Mouse (Mus musculus) embryo, embryonic 9.5 days (tissue): Measurements from ENCODE around the gene Cep89.

Experiments
- DNase-seq: peaks from one replicate; pipeline ENCODE4 v3.0.0-alpha.2; 2017; ENCODE audit errors: extremely low spot score

The Cep89 gene

GRCm38 (mm10) chr7:35382706-35383353, 14.0 kb upstream of the Cep89 start:
- no peak for DNase-seq

- no peak for DNase-seq
These were observed 10.3 kb upstream of the Cep89 start for GRCm38 (mm10) chr7:35386525-35386952.

GRCm38 (mm10) chr7:35388694-35389093, 8.1 kb upstream of the Cep89 start:
- no peak for DNase-seq

GRCm38 (mm10) chr7:35392935-35393334, 3.9 kb upstream of the Cep89 start:
- peak; percentile 42 for DNase-seq

GRCm38 (mm10) chr7:35395734-35396456, 940 bp upstream of the Cep89 start:
- peak; percentile 19 for DNase-seq

GRCm38 (mm10) chr7:35401169-35401568, 4.3 kb downstream of the Cep89 start:
- no peak for DNase-seq

DNA sequence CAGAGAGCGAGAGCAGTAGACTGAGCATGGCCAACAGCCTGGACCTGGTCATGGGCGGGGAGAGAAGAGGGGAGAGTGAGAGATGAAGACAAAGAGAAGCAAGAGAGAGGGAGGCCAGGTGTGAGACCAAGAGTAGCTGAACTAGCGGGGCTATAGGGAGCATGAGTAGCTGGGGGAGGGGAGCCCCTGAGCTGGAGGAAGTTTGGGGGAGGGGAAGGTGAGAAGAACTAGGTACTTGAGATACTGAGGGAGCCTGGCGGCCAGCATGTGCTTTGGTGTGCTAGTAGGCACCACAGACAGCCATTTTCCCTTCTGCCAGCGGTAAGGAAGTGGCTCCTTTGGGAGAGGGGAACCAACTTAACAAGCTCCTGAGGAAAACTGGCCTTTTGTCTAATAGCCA, 18.4 kb downstream of the Cep89 start:
- no peak for DNase-seq

DNA sequence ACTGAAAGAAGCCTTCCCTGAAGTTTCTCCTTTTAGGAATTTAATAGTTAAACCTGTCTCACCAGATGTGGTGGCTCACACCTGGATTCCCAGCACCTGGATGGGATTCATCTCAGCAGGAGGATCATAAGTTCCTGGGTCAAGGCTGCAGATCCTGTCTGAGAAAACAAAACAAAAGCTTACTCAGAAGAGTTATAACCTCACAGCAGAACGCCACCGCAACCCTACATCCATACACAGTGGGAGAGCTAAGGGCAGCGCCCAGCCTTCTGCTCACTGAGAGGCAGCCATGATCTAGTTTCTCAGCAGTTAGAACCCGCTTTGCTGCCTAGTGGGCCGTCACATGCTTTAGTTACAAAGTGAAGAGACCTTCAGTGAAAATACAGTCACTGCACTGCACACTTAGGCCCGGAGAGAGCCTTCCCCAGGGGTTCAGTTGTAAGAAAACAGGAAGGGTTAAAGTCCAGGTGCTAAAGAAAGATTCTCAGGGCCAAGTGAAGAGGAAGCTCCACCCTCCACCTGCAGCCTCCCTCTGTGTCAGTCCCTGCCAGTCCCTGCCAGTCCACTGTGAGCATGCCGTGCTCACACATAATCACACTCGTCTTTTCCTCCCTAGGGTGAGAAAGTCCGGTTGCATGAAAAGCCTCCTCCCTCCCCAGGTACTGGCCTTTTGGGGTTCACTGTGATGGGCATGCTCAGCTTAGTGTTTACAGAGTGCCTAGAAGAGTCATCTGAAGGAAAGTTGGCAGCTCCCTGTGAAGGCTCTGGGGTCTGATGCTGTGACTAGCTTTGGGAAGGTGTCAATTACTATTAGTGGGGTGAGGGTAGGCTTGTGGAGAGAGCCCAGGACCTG, 19.2 kb downstream of the Cep89 start:
- no peak for DNase-seq

- DNase-seq = no peak
These were observed 19.8 kb downstream of the Cep89 start for GRCm38 (mm10) chr7:35416654-35416948.

GRCm38 (mm10) chr7:35423071-35423470, 26.2 kb downstream of the Cep89 start:
- no peak for DNase-seq

DNA sequence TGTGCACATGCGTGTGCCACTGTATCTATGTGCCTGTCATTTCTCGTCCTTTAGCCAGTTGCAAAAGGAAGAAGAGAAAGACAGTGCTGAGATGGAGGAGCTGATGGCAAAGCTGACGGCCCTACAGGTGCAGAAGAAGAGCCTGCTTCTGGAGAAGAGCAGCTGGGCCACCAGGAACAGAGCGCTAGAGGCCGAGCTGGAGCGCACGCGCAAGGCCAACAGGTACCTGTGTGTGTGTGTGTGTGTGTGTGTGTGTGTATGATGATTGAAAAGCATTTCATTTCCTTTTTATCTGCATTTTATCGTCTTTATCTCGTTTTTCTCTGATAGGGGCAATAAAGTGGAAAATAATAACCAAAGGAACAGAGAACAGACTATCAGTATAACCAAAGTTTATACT, 31.3 kb downstream of the Cep89 start:
- DNase-seq = no peak

- no peak for DNase-seq
These were observed 38.4 kb downstream of the Cep89 start for GRCm38 (mm10) chr7:35435266-35435665.

DNA sequence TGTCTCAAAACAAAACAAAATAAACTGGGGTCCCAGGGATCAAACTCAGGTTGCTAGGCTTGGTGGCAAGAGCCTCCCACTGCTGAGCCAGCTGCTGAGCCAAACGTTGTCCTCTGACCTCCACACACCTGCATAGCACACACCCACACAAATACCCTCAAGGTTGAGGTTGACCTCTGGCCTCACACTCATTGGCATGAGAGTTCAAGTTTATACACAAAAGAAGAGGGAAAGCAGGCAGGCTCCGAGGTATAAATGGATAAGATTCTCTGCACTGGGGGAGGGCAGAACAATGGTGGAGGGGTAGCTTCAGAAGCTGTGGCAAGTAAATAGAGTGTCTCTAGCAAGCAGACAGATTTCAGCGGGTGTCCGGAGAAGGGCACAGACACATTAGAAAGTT, 50.7 kb downstream of the Cep89 start:
- peak; percentile 6 for DNase-seq

DNA sequence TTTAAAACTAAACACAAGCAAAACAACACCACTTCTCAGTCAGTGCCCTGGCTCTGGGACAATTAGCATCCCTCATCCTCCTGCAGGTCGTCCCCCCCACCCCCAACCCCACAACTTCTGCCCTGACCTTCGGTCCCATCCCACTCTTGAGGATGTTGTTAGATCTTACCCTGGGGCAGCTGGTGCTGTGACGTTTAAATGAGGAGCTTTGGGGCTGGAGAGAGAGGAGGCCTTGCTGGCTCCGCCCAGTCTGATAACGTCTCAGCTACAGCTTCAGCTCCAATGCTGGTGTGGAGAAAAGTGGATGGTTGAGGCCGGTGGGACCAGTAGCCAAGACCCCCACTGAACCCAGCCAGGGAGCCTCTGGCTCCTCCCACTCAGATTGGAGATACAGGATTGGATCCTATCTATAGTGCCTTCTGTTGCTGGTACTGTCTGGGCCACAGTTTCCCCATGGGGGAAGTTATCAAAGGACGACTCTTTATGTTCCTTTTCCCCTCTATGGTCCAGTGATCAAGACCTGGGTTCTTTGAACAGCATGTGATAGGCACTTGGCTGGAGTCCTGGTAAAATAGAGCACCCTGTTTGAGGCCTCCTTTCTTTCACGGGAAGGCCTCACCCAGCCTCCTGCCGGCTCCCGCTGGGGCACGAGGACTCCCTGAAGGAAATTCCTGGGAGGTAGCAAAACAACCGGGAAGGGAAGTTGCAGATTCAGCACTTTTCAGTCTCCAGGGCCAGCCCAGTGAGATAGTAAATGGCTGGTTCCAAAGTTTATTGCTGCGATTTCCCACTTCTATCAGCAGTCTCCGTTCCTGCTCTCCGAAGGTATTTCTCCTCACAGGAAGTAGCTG, 51.4 kb downstream of the Cep89 start, which contains the start of gene Slc7a9:
Gene Slc7a9, plus strand, starts transcription at position 801 of the 851 bp plus-strand sequence.
- DNase-seq = peak; percentile 16

DNA sequence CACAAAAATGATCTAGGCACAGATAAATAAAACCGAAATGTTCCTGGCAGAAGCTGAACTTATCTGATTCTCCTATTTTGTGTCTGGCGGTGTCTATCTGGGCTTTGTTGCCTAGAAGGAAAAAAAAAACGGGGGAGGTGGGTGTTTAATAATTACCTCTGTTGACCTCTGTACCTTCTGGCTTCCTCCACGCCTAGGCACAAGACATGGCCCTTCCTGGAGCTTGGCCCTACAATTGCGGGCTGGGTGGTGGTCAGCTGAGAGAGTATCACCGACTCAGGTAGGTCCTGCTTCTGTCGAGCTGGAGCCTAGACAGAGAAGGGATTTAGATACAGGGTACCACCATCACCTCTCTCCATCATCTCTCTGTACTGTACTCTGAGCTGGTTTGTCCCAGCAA, 52.0 kb downstream of the Cep89 start:
- DNase-seq = no peak

- no peak for DNase-seq
These were observed 59.4 kb downstream of the Cep89 start for GRCm38 (mm10) chr7:35456091-35456814.

DNA sequence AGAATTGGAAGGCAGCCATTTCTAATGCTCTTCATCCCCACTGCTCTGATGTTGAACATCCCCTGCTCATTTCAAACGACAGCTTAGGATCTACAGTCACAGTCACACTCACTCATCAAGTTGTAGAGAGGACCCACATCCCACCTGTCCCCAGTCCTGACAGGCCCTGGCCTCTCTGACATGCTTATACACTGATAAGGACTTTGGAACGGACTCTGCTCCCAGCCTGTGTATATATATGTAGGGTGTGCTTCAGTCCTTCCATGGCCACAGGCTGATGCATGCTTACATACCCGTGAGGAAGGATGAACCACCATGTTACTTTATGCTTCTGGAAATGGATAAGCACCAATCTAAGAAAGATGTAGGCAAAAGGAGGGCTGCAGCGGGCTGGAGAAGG, 64.1 kb downstream of the Cep89 start:
- no peak for DNase-seq

DNA sequence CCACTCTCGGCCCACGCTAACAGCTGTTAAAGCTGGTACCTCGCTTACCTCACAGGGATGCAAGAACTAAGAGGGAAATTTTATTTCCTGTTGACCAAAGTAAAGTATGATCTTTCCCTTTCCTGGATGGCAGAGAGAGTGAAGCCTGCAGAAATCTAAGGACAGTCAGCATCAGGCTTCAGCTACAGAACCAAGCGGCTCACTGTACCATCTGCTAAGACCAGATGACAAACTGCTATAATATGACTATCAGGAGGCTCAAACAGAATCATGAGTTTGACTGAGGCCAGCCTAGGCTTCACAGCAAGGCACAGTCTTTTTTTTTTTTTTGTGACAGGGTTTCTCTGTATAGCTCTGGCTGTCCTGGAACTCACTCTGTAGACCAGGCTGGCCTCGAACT, 68.2 kb downstream of the Cep89 start:
- DNase-seq = no peak

- no peak for DNase-seq
These were observed 71.0 kb downstream of the Cep89 start for GRCm38 (mm10) chr7:35467856-35468255.

DNA sequence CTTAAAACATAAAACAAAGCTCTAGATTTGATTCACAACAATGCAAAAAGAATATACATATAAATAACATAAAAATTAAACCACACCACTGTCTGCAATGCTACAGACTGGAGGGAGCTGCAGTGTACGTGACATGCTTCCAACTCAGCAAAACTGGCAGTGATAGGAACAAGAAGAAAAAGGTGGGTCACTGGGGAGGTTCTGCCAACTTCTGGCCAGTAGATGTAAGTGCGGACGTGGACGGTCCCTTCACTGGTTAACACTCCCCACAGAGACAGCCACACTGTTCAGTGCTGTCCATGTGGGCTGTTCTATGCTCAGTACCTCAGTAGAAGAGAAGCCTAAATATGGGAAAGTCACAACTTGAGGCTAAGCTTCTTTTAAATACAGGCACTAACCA, 74.0 kb downstream of the Cep89 start:
- DNase-seq = no peak

DNA sequence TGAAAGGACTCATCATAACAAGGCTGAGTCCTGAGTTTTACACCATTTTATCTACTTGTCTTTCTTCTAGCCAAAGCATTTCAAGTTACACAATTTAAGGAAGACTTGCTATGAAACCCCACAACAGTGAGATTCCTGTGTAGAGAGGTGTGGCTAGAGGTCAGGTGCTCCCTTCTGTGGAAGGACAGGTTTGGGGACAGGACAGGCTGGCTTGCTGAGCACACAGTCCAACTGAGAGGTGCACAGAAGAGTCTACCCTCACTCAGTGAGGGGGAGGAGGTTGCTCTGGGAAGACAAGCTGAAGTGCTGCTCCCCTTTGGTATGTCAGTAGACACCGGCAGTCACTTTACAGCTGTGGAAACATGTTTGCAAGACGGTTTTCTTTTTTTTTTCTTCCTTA, 79.6 kb downstream of the Cep89 start:
- no peak for DNase-seq
